Mouse (Mus musculus): ENCODE results near the gene Cfap45.

Gene Cfap45

DNA sequence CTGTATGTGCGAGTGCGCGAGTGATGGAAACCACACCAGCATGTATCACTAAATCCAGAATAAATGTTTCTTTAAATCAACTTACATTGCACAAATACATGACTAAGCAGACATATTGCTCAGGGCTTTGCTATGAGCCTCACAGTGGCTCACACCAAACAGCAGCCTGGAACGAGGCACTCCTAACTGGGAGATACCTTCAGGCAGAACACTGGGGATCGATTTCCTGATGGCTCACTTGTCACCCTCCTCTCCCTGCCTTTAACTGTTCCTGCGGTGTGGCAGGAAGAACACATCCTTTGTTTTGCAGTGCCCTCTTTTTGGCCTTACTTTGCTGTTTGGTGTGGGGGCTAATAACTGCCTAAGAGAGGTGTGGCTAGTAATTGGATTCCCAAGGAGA lies 957 bp upstream of the Cfap45 start:
- WGBS: 72% methylated on average over 6 of the region's 6 CpGs

DNA sequence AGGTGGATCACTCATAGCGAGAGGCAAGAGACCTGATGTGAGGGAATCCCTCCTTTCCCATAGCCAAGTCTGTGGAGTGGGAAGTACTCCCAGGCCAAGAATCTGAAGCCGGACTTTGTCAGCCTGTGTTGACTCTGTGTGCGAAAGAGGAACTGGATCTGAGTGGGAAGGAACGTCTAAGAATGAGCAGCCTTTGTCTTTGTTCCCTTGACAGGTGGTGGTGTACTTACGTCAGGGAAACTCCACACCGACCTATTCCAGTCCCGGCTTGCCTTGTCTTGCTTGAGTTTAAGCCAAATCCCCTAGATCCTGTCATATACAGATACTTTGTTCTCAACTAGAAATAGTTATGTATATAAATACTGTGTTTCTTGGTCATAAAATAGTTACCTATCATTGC lies 1.9 kb downstream of the Cfap45 start:
- 65% methylated on average over 7 of the region's 7 CpGs for WGBS

DNA sequence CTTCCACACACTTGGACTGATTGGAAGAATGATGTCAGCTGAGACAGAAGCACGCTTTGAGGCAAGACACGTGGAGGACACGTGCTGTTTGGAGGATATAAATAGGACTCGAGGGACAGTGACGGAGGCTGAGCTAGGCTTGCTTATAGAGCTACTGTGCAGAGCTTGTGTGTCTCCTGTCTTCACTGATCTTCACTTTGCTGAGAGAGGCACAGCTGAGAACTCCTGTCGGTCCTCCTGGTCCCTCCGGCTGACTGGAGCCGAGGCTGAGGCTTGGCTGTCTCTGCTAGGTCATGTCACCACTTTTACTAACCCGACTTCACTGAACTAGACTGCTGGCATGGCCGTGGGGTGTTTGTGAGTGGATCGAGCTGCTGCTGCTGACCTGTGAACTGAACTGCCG lies 3.1 kb downstream of the Cfap45 start:
- 44% methylated on average over 12 of the region's 12 CpGs for WGBS

DNA sequence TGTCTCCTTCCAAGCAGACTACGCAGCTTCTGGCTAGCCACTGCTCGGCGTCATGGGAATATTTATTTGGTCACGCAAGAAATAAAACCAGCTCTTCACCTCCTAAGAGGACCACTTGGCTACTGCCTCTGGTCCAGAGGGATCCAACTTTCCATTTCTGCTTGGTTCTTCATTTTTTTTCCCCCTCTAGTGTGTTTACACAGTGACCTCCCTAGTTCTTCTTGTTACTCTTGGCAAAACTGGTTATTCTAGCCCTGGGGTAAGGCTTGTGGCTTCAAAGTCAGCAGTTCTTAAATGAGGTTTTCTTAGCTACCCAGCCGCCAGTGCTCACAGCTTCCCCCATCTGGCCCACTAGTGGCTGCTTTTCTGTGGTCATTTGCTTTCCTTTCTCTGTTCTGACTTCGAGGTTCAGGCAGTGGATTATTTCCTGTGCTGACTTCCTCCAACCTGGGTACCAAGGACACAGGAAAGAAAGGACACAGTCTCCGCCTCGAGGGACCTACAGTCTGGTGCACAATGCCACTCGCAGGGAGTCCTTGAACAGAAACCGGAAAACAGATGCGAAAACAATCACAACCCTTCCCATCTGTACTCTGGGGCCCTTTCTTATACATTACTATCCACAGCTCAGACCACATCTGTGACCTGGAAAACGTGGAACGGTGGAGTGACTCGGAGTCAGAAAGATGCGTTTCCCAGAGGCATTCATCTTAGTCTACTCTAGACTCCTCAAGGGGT lies 4.6 kb downstream of the Cfap45 start:
- 61% methylated on average over 15 of the region's 15 CpGs for WGBS

DNA sequence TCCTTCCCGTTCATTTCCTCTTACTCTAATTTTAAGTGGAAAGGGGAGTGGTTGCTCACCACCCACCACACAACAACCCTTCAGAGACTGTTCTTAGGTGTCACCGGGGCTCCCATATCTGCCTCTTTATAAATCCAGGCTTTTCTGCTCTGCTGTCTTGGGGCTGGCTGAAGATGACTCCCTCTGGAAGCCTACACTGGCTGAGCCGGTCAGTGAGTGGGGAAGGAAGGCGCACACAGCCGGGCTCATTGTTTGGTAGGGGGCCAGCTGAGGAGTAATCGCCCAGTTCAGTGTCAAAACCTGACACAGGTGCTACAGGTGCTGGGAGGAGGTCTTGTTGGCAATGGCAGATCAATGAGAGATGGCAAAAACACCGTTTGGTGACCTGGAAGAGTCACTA lies 5.4 kb downstream of the Cfap45 start:
- WGBS: 72% methylated on average over 7 of the region's 7 CpGs

DNA sequence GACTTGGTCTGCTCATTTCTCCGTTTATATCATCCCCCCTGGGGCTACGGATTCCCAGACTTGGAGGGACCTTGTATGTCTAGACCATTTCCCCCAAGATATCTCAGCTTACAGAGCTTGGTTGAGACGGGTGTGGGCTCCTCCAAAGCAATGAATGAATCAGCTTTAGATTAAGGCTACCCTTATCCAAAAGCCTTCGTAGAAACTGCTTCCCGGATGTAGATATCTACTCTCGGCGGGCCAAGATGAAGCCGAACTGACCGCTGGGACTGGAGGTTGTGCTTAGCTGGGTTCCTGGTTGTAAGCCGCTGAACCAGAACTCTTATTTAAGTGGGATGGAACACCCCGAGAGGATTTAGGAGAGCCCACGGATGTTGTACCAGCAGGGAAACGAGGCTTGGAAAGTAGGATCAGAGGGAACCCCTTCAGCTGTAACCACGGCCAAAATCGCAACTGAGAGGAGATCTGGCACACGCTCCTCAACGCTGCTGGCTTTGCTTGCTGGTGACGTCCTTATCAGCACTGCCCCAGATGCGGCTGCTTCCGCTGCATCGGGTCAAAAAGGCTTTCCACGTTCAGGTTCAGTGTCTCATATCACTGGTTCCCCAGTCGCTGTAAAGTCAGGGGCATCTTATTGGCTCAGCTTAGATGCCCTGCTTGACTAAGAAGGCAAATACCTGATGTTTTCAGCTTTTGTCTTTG lies 5.9 kb downstream of the Cfap45 start:
- WGBS: 66% methylated on average over 23 of the region's 23 CpGs

DNA sequence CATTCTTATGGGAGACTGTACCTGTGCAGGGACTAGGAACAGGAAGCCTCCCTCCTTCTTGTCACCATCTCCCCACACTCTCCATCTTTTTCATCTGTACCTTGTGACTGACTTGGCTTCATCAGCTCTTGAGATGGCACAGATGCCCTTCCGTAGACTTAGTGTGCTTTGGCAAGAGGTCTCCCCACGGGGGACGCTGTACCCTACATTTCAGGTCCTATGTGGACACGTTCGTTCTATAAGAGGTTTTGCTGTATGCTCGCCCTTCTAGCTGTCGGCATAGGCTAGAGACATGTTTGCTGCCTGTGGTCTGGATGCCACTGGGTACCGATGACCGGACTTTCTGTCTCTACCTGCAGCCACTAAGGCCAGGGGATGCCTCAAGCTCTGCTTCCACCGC lies 6.8 kb downstream of the Cfap45 start:
- WGBS: 97% methylated on average over 10 of the region's 10 CpGs

DNA sequence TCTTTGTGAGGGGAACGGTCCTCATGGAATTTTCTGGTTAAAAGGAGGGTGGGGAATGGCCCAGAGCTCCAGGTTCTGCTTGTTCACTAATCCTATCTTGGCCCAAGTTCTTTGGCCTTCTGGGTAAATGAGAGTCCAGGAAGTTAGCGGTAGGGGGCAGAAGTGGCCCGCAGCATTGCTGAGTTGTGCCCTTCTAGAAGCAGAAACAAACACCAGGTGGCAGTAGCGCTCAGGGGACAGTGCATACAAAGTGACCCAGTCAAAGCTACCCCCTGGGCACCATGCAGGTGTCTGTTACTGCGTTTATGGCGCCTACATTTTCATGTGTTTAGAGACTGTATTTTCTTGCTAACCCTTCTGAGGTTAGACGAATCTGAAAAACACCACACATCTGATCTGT lies 8.1 kb downstream of the Cfap45 start:
- 16% methylated on average over 7 of the region's 7 CpGs for WGBS

DNA sequence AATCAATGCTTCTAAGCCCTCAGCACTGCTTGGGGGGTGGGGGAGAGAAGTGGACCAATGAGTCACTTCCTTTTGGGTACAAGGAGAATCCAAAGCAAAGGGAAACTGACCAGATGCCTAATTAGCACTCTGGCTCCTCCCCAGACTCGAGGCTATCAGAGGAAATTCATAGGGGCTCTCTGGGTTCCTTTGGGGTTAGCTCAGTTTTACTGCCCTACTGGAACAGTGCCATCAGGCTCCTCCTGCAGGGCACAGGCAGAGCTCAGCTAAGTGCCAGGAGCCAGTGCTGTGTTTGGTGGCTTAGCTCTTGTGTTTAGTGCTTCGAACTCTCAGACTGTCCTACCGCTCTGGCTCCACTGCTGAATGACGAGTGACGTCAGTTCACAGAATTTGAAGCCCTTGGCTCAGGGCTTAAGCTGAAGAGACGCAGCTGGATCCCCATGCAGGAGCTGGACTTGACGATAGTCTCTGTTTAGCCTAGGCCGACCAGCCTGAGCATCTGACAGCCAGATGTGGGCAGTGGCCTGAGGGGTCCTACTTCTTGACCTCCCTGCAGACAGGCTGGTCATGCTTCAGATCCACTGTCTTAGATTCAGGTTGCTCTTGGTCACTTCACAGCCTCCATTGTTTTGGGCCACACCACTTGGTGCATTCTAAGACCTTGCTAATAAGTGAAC lies 10.1 kb downstream of the Cfap45 start:
- WGBS: 72% methylated on average over 8 of the region's 8 CpGs

DNA sequence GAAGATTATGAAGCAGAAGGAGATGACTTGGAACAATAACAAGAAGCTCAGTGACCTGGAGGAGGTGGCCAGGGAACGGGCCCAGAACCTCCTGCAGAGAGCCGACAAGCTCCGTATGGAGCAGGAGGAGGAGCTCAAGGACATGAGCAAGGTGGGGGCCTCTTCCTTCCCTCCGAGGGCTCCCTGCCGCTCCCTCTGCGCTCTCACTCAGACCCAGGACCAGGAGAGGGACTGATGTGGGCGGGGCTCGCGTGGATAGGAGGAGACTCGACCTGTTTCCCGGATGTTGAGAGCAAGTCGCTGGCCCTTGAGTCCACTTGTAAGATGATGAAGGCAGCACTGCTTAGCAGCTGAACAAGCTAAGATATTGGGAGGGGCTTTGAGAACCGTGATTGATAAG lies 11.9 kb downstream of the Cfap45 start:
- WGBS: 28% methylated on average over 13 of the region's 13 CpGs

DNA sequence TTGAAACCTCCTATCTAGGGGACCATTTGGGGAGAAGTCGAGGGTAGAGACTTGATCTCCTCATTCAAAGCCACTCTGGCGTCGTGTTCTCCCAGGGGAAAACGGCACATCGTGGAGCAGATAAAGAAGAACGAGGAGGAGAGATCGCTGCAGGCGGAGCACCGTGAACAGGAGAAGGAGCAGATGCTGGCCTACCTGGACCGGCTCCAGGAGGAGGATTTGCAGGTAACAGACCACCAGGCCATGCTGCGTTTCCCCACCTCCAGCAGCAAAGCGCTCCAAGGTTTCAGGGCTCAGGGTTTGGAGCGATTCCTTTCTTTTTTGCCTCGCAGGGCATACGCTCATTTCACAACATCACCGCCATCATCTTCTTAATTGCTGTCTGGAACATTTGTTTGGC lies 14.5 kb downstream of the Cfap45 start:
- 89% methylated on average over 16 of the region's 16 CpGs for WGBS

DNA sequence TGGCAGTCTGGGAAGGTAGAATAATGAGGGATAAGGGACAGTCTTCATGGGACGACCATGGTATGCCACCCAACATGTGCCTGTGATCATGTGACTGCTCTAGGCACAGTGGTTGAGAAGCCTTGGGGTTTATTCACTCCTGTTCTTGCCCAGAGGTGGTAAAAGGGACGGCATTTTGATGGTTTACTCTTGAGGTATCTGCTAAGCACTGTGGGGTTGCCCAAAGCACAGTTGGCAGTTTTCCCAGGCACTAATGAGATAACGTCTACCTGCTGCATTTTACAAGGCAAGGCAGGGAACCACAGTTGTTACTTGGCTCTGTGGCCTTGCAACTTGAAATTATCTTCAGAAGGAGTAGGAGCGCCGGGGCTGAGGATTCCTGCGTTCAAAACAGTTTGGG lies 19.2 kb downstream of the Cfap45 start:
- WGBS: 60% methylated on average over 6 of the region's 6 CpGs

DNA sequence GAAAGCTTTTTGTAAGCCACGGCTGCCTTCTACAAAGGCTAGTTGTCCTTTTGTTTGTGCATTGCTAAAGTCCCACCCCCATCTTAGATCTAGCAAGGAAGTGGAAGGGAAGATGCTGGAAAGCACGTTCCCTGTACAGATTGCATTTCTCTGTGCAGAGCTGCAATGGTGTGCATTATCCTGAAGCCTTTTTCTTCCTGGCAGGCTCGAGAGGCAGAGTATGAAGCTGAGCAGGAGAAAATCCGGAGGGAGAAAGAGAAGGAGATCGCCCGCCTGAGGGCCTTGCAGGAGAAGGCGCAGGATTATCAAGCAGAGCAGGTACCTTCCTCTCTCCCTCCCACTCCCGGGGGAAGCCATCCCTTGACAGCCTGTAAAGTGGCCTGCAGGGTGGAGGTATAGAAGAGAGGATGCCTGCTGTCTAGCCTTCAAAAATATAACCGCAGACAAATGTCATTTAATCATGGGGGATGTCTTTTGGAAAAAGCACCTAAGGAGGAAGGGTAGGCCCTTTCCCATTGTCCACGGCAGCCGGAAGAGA lies 19.8 kb downstream of the Cfap45 start:
- WGBS: 62% methylated on average over 11 of the region's 11 CpGs

DNA sequence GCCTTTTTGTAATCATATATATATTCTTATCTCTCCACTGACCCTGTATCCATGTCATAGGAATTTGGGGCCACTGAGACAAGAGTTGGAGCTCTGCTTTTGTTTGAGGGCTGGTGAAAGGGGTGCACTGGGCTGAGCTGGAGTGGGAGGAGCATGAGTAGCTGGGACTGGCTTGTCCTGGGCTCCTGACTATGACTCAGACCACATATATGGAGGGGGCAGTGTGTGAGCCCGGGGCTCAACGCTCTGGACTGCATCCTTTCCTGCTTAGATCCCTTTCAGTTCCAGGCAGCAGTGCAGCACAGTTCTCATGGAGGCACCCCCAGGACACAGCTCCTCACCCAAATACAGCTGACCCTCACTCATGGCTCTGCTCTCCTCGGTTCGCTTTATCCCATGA lies 25.5 kb downstream of the Cfap45 start:
- 80% methylated on average over 4 of the region's 4 CpGs for WGBS

DNA sequence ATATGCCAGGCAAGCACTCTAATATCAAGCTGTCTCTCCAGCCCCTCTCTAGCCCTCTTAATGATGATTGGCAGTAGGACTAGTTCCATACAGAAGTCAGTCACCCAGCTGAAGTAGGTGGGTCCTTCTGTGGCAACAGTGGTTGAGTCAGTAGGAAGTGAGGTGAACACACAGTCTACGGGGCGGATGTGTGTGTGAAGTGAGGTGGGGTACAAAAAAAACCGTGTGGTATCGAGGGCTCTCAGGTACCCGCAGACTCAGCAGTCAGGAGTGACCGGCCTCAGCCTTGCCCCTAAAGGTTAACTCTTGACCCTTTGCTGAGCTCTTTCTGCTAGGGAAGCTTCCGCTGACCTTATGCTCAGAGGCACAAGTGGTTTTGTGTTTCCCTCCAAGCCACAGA lies 27.9 kb downstream of the Cfap45 start:
- WGBS: 84% methylated on average over 7 of the region's 7 CpGs

DNA sequence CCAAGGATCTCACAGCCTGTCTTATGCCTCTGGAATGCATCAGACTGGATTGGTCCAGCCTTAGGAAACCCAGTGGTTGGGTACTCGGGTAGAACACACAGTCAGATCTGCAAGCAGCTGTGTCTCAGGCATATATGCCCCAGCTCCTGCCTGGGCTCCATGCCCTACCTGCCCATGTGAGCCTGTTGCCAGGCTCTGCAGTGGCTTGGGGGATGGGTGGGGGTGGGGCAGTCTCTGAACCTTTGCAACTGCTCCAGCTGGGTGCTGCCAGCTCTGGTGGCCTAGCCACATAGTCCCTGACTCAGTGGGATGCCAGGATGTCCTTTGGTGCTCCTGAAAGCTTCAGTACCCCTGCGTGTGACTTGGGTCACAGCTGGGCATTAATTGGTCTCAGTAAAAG lies 28.7 kb downstream of the Cfap45 start:
- 46% methylated on average over 2 of the region's 2 CpGs for WGBS

DNA sequence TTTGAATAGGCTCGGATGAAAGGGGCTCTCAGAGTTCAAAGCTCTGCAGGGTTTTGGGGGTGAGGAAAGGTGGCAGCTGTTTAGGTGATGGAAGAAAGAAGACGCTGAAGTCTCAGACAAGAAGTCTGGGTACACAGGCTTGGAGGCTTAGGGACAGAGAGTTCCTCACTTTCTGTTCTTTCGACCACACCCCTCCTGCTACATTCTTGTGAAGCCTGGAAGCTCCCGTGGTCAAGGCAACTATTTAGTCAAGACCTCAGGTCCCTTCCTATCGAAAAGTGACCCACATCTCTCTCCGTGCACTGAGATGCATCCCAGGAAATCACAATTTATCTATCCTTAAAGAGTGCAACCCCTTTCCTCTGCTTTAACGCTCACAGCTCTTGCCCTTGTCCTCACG lies 29.1 kb downstream of the Cfap45 start:
- WGBS: 24% methylated on average over 8 of the region's 8 CpGs

DNA sequence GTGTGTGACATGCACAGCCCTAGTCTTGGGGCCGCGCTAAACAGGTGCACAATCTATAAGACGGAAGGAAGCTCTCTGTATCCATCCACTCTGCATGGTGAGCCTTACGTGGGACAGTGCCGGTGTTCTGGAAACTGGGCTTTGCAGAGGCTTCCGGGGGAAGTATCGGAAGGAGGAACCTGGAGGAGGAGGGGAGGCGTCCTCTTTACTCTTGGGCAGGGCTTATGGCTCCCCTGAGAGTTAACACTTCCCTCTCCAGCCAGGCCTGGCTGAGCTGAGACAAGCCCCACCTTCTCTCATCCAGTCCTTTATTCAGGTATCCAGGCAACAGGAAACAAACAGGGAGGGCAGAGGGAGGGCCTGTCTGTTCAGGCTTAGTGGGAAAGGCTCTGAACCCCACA lies 29.9 kb downstream of the Cfap45 start:
- WGBS: 11% methylated on average over 8 of the region's 8 CpGs

DNA sequence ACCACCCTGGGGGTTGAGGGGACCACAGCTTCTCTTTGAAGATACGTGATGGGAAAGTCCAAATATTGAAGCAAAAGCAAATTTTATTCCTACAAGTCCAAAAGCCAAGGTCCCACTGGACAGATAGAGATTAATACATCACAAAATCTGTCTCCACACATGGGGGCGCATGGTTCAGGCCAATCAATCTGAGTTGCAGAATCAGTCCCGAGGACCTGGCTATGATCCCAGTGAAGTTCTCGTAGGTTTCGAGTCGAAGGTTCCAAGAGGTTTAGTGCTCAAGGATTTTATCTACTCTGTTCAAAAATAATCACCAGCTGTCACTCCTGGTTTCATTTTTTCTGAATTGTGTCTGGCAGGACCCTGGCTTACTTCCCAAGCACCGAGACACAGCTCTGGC lies 30.4 kb downstream of the Cfap45 start:
- WGBS: 36% methylated on average over 7 of the region's 7 CpGs

DNA sequence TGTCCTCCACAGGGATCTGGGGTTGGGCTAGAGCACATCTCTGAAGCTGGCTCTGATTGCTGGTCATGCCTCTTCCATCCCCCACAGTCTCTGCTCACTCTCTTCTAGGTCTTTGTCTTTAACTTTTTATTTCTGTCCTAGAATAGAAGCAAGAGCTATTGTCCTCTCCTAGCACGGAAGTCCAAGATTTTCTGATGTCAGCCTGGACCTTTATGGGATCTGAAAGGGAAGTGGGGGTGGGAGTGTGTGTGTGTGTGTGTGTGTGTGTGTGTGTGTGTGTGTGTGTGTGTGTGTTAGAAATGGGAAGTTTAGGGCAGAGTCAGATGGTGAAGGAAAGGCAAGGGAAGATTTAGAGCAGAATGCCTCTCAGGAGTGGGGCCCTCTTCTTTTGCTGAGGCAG lies 32.0 kb downstream of the Cfap45 start:
- 61% methylated on average over 1 of the region's 1 CpGs for WGBS

DNA sequence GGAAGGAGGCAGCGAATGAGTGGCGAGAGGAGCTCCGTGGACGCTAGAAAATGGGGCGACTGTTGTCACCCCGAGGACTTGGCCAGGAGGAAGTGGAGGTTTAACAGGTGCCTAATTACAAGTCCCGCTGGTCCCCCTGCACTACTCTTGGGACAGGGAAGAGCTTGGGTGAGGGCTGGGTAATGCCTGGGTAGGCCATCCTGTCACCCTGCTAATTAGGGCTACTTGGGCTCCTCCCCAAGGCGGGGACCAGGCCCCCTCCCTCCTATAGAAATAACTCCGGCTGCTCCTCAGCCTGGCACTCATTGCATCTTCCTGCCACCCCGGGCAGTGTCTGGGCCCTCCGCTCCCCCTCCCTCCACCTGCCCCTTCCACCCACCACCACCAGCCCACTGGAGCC lies 35.0 kb downstream of the Cfap45 start, which contains the start of gene Vsig8:
Vsig8 (plus strand) TSS at position 301 of the 400 bp plus-strand sequence.
- WGBS: 85% methylated on average over 11 of the region's 11 CpGs

DNA sequence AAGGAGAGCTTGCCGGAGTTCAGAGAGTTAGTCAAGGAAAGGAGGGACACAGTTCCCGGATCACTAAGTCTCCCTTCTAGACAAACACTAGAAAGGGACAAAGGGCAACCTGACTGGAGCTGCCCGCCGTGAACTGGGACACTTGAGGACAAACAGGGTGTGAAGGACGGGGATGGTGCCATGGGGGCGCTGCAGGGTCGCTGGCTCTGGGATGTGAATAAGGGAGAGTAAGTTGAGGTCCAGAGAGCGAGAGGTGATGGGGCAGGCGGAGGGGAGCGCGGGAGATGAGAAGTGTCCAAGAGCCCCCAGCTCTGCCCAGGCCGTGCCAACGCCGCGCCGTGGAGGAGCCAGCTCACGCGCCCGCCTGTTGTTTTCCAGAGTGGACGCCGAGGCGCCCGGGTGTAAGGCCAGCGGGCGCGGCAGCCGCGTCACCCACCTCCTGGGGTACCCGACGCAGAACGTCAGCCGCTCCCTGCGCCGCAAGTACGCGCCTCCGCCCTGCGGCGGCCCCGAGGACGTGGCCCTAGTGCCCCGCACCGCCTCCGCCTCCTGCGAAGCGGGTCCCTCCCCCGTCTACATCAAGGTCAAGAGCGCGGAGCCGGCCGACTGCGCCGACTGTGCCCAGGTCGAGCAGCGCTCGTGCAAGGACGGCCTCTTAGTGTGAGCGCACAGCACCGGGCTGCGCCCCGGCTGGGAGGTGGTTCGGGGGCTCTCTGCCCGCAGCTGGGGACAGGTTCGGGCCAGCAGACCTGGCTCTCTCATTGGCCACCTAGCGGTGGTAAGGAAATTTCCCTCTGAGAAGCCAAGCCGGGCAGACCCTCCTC lies 42.3 kb downstream of the Cfap45 start:
- WGBS: 1% methylated on average over 52 of the region's 66 CpGs
